Mouse (Mus musculus) A20 (cell line): Measurements from ENCODE around the gene Tmem9b.

ENCODE experiments used
- DNase-seq: peaks from one replicate; pipeline ENCODE4 v3.0.0-alpha.2; 2011; ENCODE audit warnings: low read depth, low spot score

Tmem9b gene

GRCm38 (mm10) chr7:109686585-109687128 is 66.0 kb downstream of the Tmem9b start:
- DNase-seq: no peak
